Mouse (Mus musculus) megakaryocyte, embryonic 14.5 days (primary cell): ENCODE results near the gene Akap13. TPM values are rescaled to one million over a fixed set of nuclear protein-coding genes. Genes with fewer than 3 reads are reported as not detected.

Experiments used
- H3K27me3 ChIP-seq: replicated peaks from 2 replicates; pipeline ENCODE3; 2012; ENCODE audit warnings: inconsistent platforms
- H3K36me3 ChIP-seq: replicated peaks from 2 replicates; pipeline ENCODE3; 2012; ENCODE audit warnings: low read length, inconsistent platforms, mixed read lengths
- H3K4me1 ChIP-seq: 2 replicates; pipeline ENCODE4 v1.6.1; 2012; ENCODE audit warnings: inconsistent platforms
- H3K4me3 ChIP-seq: replicated peaks from 2 replicates; pipeline ENCODE3; 2012; ENCODE audit warnings: moderate library complexity, mild to moderate bottlenecking, inconsistent platforms
- H3K9me3 ChIP-seq: 2 replicates; pipeline ENCODE4 v1.6.1; 2012; ENCODE audit warnings: inconsistent platforms
- FLI1 ChIP-seq: IDR thresholded peaks from 2 replicates; pipeline ENCODE4 v1.6.1; 2012; ENCODE audit warnings: low read length, inconsistent platforms, mixed read lengths
- GATA1 ChIP-seq: IDR thresholded peaks from 3 replicates; pipeline ENCODE4 v1.6.1; 2012; ENCODE audit warnings: mixed read lengths, low read length, inconsistent platforms, borderline replicate concordance
- polyA plus RNA-seq: library from polyadenylated mRNA; stranded (reverse); fragments of >175 nt; gene quantifications from 2 replicates; pipeline ENCODE4 v1.2.3, GENCODE M21; 2012; ENCODE audit warnings: low replicate concordance; ENCODE audit not compliant: insufficient read depth

Gene Akap13
- polyA plus RNA-seq, 1 experiment, result 9.5 TPM

DNA sequence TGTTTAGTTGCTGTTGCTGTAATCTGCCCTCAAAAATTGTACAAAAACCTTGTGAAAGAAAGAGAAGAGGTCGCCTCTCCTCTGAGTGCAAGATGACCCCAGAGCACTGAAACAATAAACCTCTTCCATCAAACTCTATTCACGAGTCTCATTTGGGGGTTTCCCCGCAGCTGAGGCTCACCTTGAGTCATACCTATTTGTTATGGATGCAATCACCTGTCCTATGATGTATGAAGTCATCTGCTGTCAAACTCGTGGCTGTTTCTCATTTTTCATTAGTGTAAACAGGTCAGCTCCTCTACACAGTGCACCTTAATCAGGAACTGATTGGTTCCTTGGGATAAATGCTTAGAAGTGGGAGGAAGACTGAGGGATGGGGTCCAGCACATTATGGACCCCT, 345.2 kb downstream of the Akap13 start:
- H3K9me3 ChIP-seq, result peaks cover 4% of the 10 kb centered on the region; the same call in 1 of the 2 replicates
- TF ChIP-seq GATA1, result no peak
- no peaks in the 10 kb centered on the region for H3K36me3 ChIP-seq
- no peaks in the 10 kb centered on the region for H3K27me3 ChIP-seq
- H3K4me3 ChIP-seq, result no peak overlapping the region
- peaks cover 39% of the 10 kb centered on the region for H3K4me1 ChIP-seq

DNA sequence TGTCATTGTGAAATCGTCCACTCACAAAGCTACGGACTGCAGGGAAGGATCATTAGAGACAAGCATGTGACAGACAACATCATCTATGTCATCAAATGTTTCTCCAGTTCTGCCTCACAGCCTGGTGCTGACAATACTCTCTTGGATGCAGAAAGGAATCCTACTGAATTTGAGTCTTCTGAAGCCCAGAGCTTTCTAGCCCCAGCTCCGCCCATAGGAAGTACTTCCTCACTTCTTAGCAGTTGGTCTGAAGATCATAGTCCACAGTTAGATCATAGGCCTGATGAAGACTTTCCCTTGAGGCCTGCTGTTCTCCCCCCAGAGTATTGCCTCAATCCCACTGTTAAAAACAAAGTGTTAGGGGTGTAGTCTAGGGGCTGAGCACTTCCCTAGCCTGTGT, 345.7 kb downstream of the Akap13 start:
- no peaks in the 10 kb centered on the region for H3K36me3 ChIP-seq
- H3K4me1 ChIP-seq, result peaks cover 39% of the 10 kb centered on the region
- TF ChIP-seq GATA1, result no peak
- TF ChIP-seq FLI1, result no peak
- no peak overlapping the region for H3K4me3 ChIP-seq
- no peaks in the 10 kb centered on the region for H3K27me3 ChIP-seq
- H3K9me3 ChIP-seq, result peaks cover 4% of the 10 kb centered on the region; the same call in 1 of the 2 replicates

DNA sequence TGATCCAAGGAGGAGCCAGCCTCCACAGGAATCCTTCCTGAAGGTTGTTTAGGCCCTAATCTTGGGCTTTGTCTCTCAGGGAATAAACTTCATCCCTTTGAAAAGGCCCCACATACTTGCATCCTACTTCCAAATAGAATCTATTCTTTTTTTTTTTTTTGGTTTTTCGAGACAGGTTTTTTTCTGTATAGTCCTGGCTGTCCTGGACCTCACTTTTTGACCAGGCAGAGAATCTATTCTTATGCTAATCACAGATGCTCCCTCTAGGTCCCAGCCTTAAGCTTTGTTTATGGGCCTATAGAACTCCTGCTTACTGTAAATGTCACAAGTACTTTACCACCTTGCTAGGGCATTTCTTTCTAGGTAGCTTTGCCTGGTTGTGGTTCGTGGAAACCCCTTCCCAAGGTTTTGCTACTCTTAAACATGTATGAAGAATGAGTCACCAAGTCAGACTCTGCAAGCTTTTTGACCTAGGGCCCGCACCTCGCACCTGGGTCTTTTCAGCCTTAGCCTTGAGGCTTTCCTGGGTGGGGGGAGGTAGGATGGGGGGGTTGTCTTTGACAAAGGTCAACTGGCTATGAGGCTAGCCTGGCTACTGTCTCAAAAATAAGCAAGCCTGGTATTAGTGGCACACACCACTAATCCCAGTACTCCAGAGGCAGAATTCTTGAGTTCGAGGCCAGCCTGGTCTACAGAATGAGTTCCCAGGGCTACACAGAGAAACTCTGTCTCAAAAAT, 346.5 kb downstream of the Akap13 start:
- TF ChIP-seq GATA1, result no peak
- no peak for TF ChIP-seq FLI1
- Histone ChIP-seq H3K4me3 (no peak overlapping the region), H3K9me3 (peaks cover 4% of the 10 kb centered on the region; the same call in 1 of the 2 replicates), H3K27me3 (no peaks in the 10 kb centered on the region), H3K4me1 (peaks cover 39% of the 10 kb centered on the region), H3K36me3 (no peaks in the 10 kb centered on the region)

DNA sequence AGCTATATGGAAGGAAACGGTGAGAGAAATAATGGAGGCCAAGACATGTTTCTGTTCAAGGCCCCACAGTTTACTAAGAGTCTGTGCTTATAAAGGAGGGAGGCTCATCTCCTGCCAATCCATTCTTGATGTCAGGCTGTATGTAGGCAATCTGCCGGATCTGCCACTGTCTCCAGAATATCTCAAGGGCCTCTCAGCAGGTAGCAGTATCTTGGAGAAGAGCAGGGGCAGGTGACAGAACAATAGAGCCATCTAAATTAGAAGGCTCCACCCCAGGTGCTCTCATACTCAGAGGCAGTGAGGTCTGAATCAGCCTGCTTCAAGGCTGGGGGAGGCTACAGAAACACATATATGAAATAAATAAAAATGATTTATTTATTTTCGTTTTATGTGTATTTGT, 347.6 kb downstream of the Akap13 start:
- TF ChIP-seq GATA1 (no peak), FLI1 (no peak)
- H3K36me3 ChIP-seq, result no peaks in the 10 kb centered on the region
- H3K4me3 ChIP-seq, result no peak overlapping the region
- no peaks in the 10 kb centered on the region; the same call in 1 of the 2 replicates for H3K9me3 ChIP-seq
- H3K27me3 ChIP-seq, result no peaks in the 10 kb centered on the region
- H3K4me1 ChIP-seq, result peaks cover 47% of the 10 kb centered on the region

Other genes starting within 250 kb of the Akap13 start
- gene Sv2b, start 146.3 kb upstream of the Akap13 start, polyA plus RNA-seq, result not detected in 2 replicates